Mouse (Mus musculus) liver, postnatal 0 days (tissue): Measurements from ENCODE around the gene Srms.

ENCODE experiments used
- CTCF ChIP-seq: sonication (generic); IDR thresholded peaks from 2 replicates; pipeline ENCODE4 v1.5.1; 2016; ENCODE audit warnings: antibody characterized with exemption, low read depth
- EP300 ChIP-seq: IDR thresholded peaks from 2 replicates; pipeline ENCODE4 v1.6.1; 2016; ENCODE audit warnings: antibody characterized with exemption, low read depth, mild to moderate bottlenecking

DNA sequence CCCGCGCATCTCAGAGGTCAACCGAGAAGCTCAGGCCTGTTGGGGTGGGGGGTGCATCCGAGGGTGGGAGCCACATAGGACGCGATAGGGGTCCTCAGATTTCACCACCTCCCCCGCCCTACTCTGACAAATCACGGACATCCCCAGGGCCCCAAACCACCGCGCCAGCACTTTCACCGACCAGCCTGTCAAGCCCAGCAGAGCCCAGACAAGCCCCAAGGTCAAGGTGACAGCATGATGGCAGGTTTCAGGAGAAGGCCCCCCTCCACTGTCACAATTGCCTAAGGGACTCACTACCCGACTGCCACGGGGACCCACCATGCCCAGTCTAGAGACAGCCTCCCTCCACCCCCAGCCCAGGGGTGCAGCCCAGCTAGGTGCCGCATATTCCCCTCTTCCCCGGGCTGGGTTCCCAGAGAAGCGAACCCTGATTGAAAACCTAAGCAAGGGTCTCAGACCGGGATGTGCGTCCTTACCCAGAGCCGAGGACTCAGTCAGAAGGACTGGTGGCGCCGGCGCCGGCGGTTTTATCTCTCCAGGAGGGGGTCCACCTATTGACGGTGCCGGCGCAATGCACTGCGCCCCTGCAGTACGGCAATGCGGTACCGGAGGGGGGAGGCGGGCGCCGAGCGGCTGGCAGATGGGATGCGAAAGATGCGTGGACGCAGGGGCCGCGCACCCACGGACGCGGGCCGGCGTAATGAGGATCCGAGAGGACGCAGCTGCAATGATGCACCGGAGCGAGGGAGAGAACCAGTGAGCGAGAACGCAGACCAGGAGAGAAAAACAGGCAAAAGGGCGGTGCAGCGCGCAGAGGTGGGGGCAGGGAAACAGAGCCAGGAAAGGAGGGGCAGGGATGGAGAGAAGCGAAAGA, 56.5 kb downstream of the Srms start, which contains the start of gene Eef1a2:
- TF ChIP-seq CTCF (no peak), EP300 (no peak)
